Mouse (Mus musculus) heart, postnatal 0 days (tissue): ENCODE measurements around the gene Igfbp3. TPM values are rescaled to one million over a fixed set of nuclear protein-coding genes. Genes with fewer than 3 reads are reported as not detected.

Source experiments
- ATAC-seq: fragments of 200-750 bp; cut with Nextera tagmentation; 2 replicates; pipeline ENCODE4 v1.8.0; 2017; ENCODE audit warnings: low read depth, moderate number of reproducible peaks, moderate library complexity; ENCODE audit not compliant: insufficient read depth
- DNase-seq: peaks from one replicate; pipeline ENCODE4 v3.0.0-alpha.2; 2016; ENCODE audit warnings: low spot score
- H3K27ac ChIP-seq: fragments of 300-500 bp; sonication (generic); 2 replicates; pipeline ENCODE4 v1.5.1; 2014; ENCODE audit warnings: low read depth, mild to moderate bottlenecking
- H3K27me3 ChIP-seq: fragments of 300-500 bp; sonication (generic); 2 replicates; pipeline ENCODE4 v1.6.1; 2014; ENCODE audit warnings: low read length, mixed read lengths; ENCODE audit not compliant: control insufficient read depth, insufficient read depth
- H3K36me3 ChIP-seq: fragments of 300-500 bp; sonication (generic); replicated peaks from 2 replicates; pipeline ENCODE4 v1.6.1; 2014; ENCODE audit warnings: low read length, mixed read lengths; ENCODE audit not compliant: control insufficient read depth, insufficient read depth
- H3K4me1 ChIP-seq: fragments of 300-500 bp; sonication (generic); 2 replicates; pipeline ENCODE4 v1.6.1; 2014; ENCODE audit warnings: antibody characterized with exemption; ENCODE audit not compliant: control insufficient read depth, insufficient read depth
- H3K4me2 ChIP-seq: fragments of 300-500 bp; sonication (generic); 2 replicates; pipeline ENCODE4 v1.6.1; 2014; ENCODE audit warnings: low read depth, mild to moderate bottlenecking, low read length, moderate library complexity
- H3K4me3 ChIP-seq: fragments of 300-500 bp; sonication (generic); 2 replicates; pipeline ENCODE4 v1.5.1; 2014; ENCODE audit warnings: low read depth, low read length
- H3K9ac ChIP-seq: fragments of 300-500 bp; sonication (generic); replicated peaks from 2 replicates; pipeline ENCODE4 v1.6.1; 2014; ENCODE audit warnings: low read depth, low read length, mixed read lengths
- H3K9me3 ChIP-seq: fragments of 300-500 bp; sonication (generic); replicated peaks from 2 replicates; pipeline ENCODE4 v1.6.1; 2016; ENCODE audit warnings: low read length; ENCODE audit not compliant: control insufficient read depth
- CTCF ChIP-seq: IDR thresholded peaks from 2 replicates; pipeline ENCODE4 v1.5.1; 2016; ENCODE audit warnings: antibody characterized with exemption, control low read depth, low read depth
- EP300 ChIP-seq: IDR thresholded peaks from 2 replicates; pipeline ENCODE4 v1.6.1; 2016; ENCODE audit warnings: antibody characterized with exemption, low read depth
- WGBS: fragments of 180-500 bp; shearing (Covaris S2); extraction: QIAGEN DNeasy Blood & Tissue Kit; methylation state at CpG from one replicate; pipeline ENCODE4 v1.1.7; 2014; 5-methylcytosine and 5-hydroxymethylcytosine counted together
- polyA plus RNA-seq: library from polyadenylated mRNA; unstranded; fragments of >200 nt; fragmentation: Nextera tagmentation; extraction: Ambion mirVana; gene quantifications from 2 replicates; pipeline ENCODE4 v1.2.1, GENCODE M21; 2015
- total RNA-seq: library from RNA; depleted of rRNA; stranded (reverse); fragments of >200 nt; gene quantifications from 2 replicates; pipeline ENCODE4 v1.2.3, GENCODE M21; 2014; ENCODE audit warnings: low replicate concordance

Gene Igfbp3
- total and polyA plus RNA-seq, 2 experiments from 2014 or later: 17.2 to 46.5 TPM

- ATAC-seq (no peak), DNase-seq (no peak)
- H3K9me3 ChIP-seq: no peaks in the 10 kb centered on the region
- no peaks in the 10 kb centered on the region for H3K27me3 ChIP-seq
- H3K4me1 ChIP-seq: no peaks in the 10 kb centered on the region
- 77% methylated on average over 6 of the region's 6 CpGs for WGBS
- H3K9ac ChIP-seq: no peak overlapping the region
- no peak overlapping the region for H3K4me2 ChIP-seq
- TF ChIP-seq CTCF: no peak
- no peak for TF ChIP-seq EP300
- H3K4me3 ChIP-seq: no peak overlapping the region
- H3K36me3 ChIP-seq: no peaks in the 10 kb centered on the region
- H3K27ac ChIP-seq: peak overlapping the region; percentile 51
Observed at GRCm38 (mm10) chr11:7238546-7238945, 24.8 kb upstream of the Igfbp3 start.

DNA sequence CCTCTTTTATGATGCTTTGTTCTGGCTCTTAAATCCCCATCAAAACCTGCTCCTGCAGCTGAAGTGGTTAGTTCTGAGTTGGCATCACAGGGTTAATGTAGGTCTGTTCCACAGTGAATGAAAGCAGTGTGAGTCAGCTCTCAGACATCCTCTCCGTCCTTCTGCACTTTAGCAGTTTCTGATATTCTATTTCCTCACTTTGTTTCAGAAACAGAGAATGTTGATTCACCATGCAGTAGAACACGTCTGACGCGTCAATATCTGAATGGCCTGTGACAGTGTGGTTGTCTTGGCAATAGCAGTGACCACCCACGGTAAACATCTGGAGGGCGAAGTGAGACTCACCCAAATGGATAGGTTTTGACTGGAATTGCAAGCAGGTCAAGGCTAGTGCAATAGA is 24.0 kb upstream of the Igfbp3 start:
- Histone ChIP-seq H3K9me3 (no peaks in the 10 kb centered on the region), H3K4me2 (no peak overlapping the region), H3K9ac (no peak overlapping the region), H3K4me3 (no peak overlapping the region), H3K36me3 (no peaks in the 10 kb centered on the region), H3K4me1 (no peaks in the 10 kb centered on the region), H3K27me3 (no peaks in the 10 kb centered on the region), H3K27ac (peak overlapping the region; percentile 51; the same call in 1 of the 2 replicates)
- DNase-seq: peak; percentile 69
- WGBS: 43% methylated on average over 6 of the region's 6 CpGs
- peak; percentile 69 for ATAC-seq
- no peak for TF ChIP-seq EP300

DNA sequence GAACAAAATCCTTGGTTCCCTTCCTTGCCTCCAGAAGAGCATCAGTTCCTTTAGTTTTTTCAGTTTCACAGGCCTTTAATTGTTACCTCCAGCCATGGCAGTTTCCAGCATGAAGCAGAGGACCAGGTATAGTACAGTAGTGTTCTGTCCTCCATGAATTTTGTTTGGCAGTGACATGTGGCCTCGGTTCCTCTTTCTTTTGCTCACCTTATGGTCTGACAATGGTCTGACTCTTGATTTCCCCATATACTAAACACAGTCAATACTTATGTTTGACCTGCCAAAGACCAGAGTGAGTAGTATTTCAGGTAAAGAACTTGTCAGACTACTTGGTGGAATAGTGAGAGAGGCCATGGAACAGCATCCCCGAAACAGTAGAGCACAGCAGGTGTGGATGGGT is 23.0 kb upstream of the Igfbp3 start:
- WGBS: 77% methylated on average over 2 of the region's 2 CpGs
- no peak overlapping the region for H3K9ac ChIP-seq
- H3K4me2 ChIP-seq: no peak overlapping the region
- no peak for ATAC-seq
- DNase-seq: no peak
- H3K4me3 ChIP-seq: no peak overlapping the region
- no peak for TF ChIP-seq EP300
- no peak for TF ChIP-seq CTCF
- no peaks in the 10 kb centered on the region for H3K4me1 ChIP-seq
- H3K36me3 ChIP-seq: no peaks in the 10 kb centered on the region
- H3K27ac ChIP-seq: no peak overlapping the region
- H3K9me3 ChIP-seq: no peaks in the 10 kb centered on the region
- H3K27me3 ChIP-seq: no peaks in the 10 kb centered on the region

DNA sequence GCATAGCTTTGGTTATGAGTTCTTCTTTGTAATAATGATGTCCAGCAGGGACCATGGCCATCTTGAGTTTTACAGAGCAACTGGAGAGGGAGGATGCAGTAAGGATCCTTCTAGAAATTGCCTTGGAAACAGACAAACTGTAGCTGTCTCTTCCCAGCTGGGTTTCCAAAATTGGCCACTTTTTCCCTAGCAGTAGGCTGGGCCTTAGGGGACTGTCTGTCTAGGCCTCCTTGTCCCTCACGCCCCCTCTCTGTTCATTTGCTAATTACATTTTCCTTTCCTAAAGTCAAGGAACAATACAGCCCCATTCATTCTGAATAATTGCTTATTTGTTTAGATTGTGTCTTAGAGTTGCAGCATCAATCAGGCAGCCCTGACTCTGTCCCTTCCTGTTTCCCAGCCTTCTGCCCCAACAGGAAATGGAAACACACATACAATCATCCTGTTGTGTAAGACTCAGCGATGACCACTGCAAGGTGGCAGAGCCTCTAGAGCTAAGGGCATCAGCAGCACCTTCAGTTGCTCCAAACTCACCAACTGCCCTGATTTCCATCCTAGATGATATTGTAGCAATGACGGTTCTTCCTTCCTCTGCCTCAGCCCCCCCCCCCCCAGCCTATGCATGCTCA is 21.4 kb upstream of the Igfbp3 start:
- no peaks in the 10 kb centered on the region for H3K9me3 ChIP-seq
- no peak for TF ChIP-seq EP300
- TF ChIP-seq CTCF: no peak
- 0 out of 2 replicates have a peak overlapping the region, but pooled peaks have one; percentile 6 for H3K27ac ChIP-seq
- 45% methylated on average over 3 of the region's 3 CpGs for WGBS
- H3K27me3 ChIP-seq: no peaks in the 10 kb centered on the region
- no peaks in the 10 kb centered on the region for H3K36me3 ChIP-seq
- DNase-seq (no peak), ATAC-seq (no peak)
- no peak overlapping the region for H3K9ac ChIP-seq
- H3K4me2 ChIP-seq: no peak overlapping the region
- no peaks in the 10 kb centered on the region for H3K4me1 ChIP-seq
- no peak overlapping the region for H3K4me3 ChIP-seq

DNA sequence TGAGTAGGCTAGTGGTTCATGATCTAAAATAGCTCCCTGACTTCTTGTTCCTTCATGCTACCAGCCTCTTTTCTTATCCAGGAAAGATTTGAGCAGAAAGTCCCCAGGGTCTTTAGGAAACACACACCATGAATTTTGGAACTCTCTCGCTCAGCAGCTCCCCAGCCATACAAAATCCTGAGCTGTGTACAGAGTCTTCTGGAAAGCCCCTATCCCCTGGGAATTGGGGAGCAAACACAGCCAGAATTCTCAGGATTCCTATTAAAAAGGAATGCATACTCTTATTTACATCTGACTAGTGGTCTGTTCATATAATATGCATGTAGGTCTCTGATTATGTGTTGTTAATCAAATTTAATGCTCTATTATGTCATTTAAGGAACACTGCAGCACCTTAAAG is 20.7 kb upstream of the Igfbp3 start:
- TF ChIP-seq CTCF (no peak), EP300 (no peak)
- WGBS: 58% methylated on average over 1 of the region's 1 CpGs
- Histone ChIP-seq H3K4me2 (no peak overlapping the region), H3K4me3 (no peak overlapping the region), H3K36me3 (no peaks in the 10 kb centered on the region), H3K9me3 (no peaks in the 10 kb centered on the region), H3K27me3 (no peaks in the 10 kb centered on the region), H3K9ac (no peak overlapping the region), H3K27ac (no peak overlapping the region), H3K4me1 (no peaks in the 10 kb centered on the region)
- ATAC-seq: no peak
- no peak for DNase-seq

DNA sequence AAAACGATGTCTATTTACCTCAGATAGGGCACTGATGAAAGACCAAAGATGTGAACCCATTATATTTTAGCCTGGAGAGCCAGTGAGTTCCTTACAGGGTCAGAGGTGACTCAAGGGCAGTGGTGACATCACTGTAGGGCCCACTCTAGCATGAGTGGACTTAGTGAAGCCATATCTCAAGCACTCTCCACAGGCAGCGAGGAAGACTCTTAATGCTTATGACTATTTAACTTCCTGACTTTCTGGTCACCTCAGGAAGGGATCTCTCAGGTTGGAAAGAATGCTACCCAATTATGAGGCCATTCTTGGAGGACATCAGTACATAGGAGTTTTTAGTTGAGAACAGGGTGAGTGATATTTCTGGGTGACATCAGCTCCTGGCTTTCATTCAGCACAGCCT is 19.6 kb upstream of the Igfbp3 start:
- H3K9me3 ChIP-seq: no peaks in the 10 kb centered on the region
- ATAC-seq: no peak
- no peaks in the 10 kb centered on the region for H3K4me1 ChIP-seq
- H3K27ac ChIP-seq: no peak overlapping the region
- H3K9ac ChIP-seq: no peak overlapping the region
- H3K36me3 ChIP-seq: no peaks in the 10 kb centered on the region
- no peak overlapping the region for H3K4me3 ChIP-seq
- DNase-seq: no peak
- TF ChIP-seq EP300: no peak
- TF ChIP-seq CTCF: no peak
- H3K27me3 ChIP-seq: no peaks in the 10 kb centered on the region
- H3K4me2 ChIP-seq: no peak overlapping the region
- WGBS: 64% methylated on average over 2 of the region's 2 CpGs
